Mouse (Mus musculus): ENCODE results near the gene Eipr1.

DNA sequence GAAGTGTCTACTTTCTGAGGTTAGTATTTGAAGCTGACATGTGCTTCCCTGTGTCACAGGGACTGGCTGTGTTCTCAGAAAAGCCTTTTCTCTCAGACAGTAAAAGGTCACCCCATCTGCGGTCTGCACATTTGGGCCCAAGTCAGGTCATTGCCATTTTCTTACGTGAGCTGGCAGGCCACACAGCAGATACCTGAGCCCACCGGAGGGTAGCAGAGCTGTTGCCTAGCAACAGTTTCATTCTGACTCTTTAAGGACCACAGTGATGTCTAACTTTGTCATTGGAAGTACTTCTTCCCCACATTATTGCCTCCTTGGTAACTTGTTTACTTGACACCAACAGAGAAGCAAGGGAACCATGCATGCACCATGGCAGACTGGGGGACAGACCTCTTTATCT lies 41.0 kb downstream of the Eipr1 start:
- TF ChIP-seq CTCF (IDR thresholded peaks at IDR 0.05; ENCODE audit: control insufficient read depth, insufficient read depth, insufficient replicate concordance, low read depth, low read length) (no peak), POLR2A (IDR thresholded peaks at IDR 0.05; ENCODE audit: control insufficient read depth, low read depth, low read length) (no peak)

All from testis, adult 2 months (tissue).